Mouse (Mus musculus): ENCODE results near the gene Isl2. TPM values are rescaled to one million over a fixed set of nuclear protein-coding genes. Genes with fewer than 3 reads are reported as not detected.

Gene Isl2
- polyA plus RNA-seq (2011; ENCODE audit: insufficient read depth, insufficient read length, low replicate concordance, missing spikeins): not detected in 2 replicates

GRCm38 (mm10) chr9:55538377-55538776 lies at the start of gene Isl2:
Isl2 (plus strand) TSS chr9:55538672.
- Histone ChIP-seq H3K4me3 (replicated peaks; ENCODE audit: control insufficient read depth, low read depth, low read length) (no peak within 1 kb of the TSS), H3K27ac (ENCODE audit: control insufficient read depth, insufficient read depth, low read depth, low read length, poor library complexity) (no peak within 1 kb of the TSS), H3K4me1 (ENCODE audit: control insufficient read depth, insufficient read depth, low read length) (peaks cover 1% of the 10 kb centered on the region)
- TF ChIP-seq POLR2A (IDR thresholded peaks at IDR 0.05; ENCODE audit: borderline replicate concordance, control insufficient read depth, low read depth, low read length) (no peak), CTCF (IDR thresholded peaks at IDR 0.05; ENCODE audit: control insufficient read depth, insufficient read depth, low read length) (no peak)
- 25% methylated on average over 4 of the region's 4 CpGs for WGBS

DNA sequence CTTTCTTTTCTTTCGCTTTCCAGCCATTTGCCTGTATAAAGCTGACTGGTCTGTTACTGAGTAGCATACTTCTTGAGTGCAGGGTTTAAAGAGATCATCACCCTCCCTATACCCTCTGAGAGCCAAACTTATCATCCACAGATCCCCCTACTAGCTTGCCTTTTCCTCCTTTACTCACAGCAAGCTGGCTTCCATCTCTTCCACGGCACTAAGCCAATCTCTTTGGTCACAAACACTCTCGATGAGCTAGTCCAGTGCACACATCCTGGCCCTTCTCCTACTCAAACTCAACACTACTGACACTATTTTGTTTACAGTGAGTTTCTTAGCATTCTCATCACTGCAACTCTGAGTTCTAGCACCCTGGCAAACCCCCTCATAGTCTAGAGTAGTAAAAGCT lies 30.6 kb upstream of the Isl2 start:
- WGBS: 85% methylated on average over 3 of the region's 3 CpGs
- no peak for TF ChIP-seq CTCF (IDR thresholded peaks at IDR 0.05; ENCODE audit: control insufficient read depth, insufficient read depth, low read length)
- no peak for TF ChIP-seq POLR2A (IDR thresholded peaks at IDR 0.05; ENCODE audit: borderline replicate concordance, control insufficient read depth, low read depth, low read length)
- Histone ChIP-seq H3K27ac (ENCODE audit: control insufficient read depth, insufficient read depth, low read depth, low read length, poor library complexity) (no peak overlapping the region), H3K4me3 (replicated peaks; ENCODE audit: control insufficient read depth, low read depth, low read length) (no peak overlapping the region), H3K4me1 (ENCODE audit: control insufficient read depth, insufficient read depth, low read length) (no peaks in the 10 kb centered on the region)

DNA sequence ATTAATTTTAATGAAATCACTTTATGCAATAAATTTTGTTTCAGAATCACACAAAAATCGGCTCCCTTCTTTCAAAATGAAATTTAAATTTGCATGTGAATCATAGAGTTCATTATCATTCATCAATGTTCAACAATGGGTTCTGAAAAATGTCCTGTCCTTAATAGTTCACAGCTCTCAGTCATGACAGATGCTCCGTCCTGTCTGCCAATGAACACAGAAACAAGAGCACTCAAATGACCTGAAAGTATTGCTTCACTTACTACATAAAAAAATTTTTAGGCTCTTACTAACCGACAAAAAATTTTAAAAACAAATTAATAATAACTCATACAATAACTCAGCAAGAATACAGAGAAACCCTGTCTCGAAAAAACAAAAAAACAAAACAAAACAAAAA lies 29.8 kb upstream of the Isl2 start:
- WGBS: 83% methylated on average over 4 of the region's 4 CpGs
- Histone ChIP-seq H3K27ac (ENCODE audit: control insufficient read depth, insufficient read depth, low read depth, low read length, poor library complexity) (no peak overlapping the region), H3K4me1 (ENCODE audit: control insufficient read depth, insufficient read depth, low read length) (no peaks in the 10 kb centered on the region), H3K4me3 (replicated peaks; ENCODE audit: control insufficient read depth, low read depth, low read length) (no peak overlapping the region)
- TF ChIP-seq CTCF (IDR thresholded peaks at IDR 0.05; ENCODE audit: control insufficient read depth, insufficient read depth, low read length) (no peak), POLR2A (IDR thresholded peaks at IDR 0.05; ENCODE audit: borderline replicate concordance, control insufficient read depth, low read depth, low read length) (no peak)

GRCm38 (mm10) chr9:55509731-55510130 lies 28.7 kb upstream of the Isl2 start:
- TF ChIP-seq CTCF (IDR thresholded peaks at IDR 0.05; ENCODE audit: control insufficient read depth, insufficient read depth, low read length) (no peak), POLR2A (IDR thresholded peaks at IDR 0.05; ENCODE audit: borderline replicate concordance, control insufficient read depth, low read depth, low read length) (no peak)
- 57% methylated on average over 1 of the region's 1 CpGs for WGBS
- Histone ChIP-seq H3K27ac (ENCODE audit: control insufficient read depth, insufficient read depth, low read depth, low read length, poor library complexity) (no peak overlapping the region), H3K4me1 (ENCODE audit: control insufficient read depth, insufficient read depth, low read length) (no peaks in the 10 kb centered on the region), H3K4me3 (replicated peaks; ENCODE audit: control insufficient read depth, low read depth, low read length) (no peak overlapping the region)

DNA sequence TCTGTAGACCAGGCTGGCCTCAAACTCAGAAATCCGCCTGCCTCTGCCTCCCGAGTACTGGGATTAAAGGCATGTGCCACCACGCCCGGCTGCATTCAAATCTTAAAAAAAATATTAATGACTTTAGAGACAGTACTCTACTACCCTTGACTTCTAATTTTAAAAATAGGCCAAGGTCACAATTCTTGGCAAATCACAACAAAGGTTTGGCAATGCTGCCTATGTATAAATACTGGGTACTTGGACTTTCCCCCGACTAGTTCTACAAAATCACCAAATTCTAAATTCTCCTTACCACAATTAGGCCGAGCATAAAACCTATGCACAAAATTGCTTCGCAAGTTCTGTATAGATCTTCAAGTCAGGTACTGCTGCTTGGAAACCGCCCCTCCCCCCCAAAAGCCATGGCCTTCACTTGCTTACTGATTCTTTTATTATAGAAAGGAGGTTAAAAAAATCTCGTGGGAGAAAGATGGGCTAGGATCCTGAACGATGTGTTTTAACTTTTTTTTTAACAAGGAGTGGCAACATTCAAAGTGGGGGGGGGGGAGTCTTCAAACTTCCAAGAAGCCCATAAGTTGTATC lies 27.7 kb upstream of the Isl2 start:
- Histone ChIP-seq H3K4me3 (replicated peaks; ENCODE audit: control insufficient read depth, low read depth, low read length) (no peak overlapping the region), H3K4me1 (ENCODE audit: control insufficient read depth, insufficient read depth, low read length) (no peaks in the 10 kb centered on the region)

GRCm38 (mm10) chr9:55511521-55511993 lies 26.9 kb upstream of the Isl2 start:
- no peak for TF ChIP-seq CTCF (IDR thresholded peaks at IDR 0.05; ENCODE audit: control insufficient read depth, insufficient read depth, low read length)
- no peak for TF ChIP-seq POLR2A (IDR thresholded peaks at IDR 0.05; ENCODE audit: borderline replicate concordance, control insufficient read depth, low read depth, low read length)
- peak overlapping the region; percentile 83 for H3K4me3 ChIP-seq (replicated peaks; ENCODE audit: control insufficient read depth, low read depth, low read length)
- under 1% methylated on average over 32 of the region's 32 CpGs for WGBS
- H3K27ac ChIP-seq (ENCODE audit: control insufficient read depth, insufficient read depth, low read depth, low read length, poor library complexity): peak overlapping the region; percentile 81
- H3K4me1 ChIP-seq (ENCODE audit: control insufficient read depth, insufficient read depth, low read length): no peaks in the 10 kb centered on the region

More for the DNA sequence above, 27.7 kb upstream of the Isl2 start:
- no peak for TF ChIP-seq POLR2A (IDR thresholded peaks at IDR 0.05; ENCODE audit: borderline replicate concordance, control insufficient read depth, low read depth, low read length)
- no peak for TF ChIP-seq CTCF (IDR thresholded peaks at IDR 0.05; ENCODE audit: control insufficient read depth, insufficient read depth, low read length)
- no peak overlapping the region for H3K27ac ChIP-seq (ENCODE audit: control insufficient read depth, insufficient read depth, low read depth, low read length, poor library complexity)
- WGBS: 78% methylated on average over 10 of the region's 10 CpGs

GRCm38 (mm10) chr9:55512027-55512543 lies 26.4 kb upstream of the Isl2 start, which contains the start of gene Etfa:
Etfa (minus strand) TSS chr9:55512243.
- no peaks in the 10 kb centered on the region for H3K4me1 ChIP-seq (ENCODE audit: control insufficient read depth, insufficient read depth, low read length)
- H3K4me3 ChIP-seq (replicated peaks; ENCODE audit: control insufficient read depth, low read depth, low read length): peak within 1 kb of the TSS; percentile 83
- H3K27ac ChIP-seq (ENCODE audit: control insufficient read depth, insufficient read depth, low read depth, low read length, poor library complexity): peak within 1 kb of the TSS; percentile 81
- under 1% methylated on average over 47 of the region's 47 CpGs for WGBS
- peak; percentile 60; the same call in 1 of the 2 replicates for TF ChIP-seq POLR2A (IDR thresholded peaks at IDR 0.05; ENCODE audit: borderline replicate concordance, control insufficient read depth, low read depth, low read length)
- TF ChIP-seq CTCF (IDR thresholded peaks at IDR 0.05; ENCODE audit: control insufficient read depth, insufficient read depth, low read length): no peak

GRCm38 (mm10) chr9:55525716-55526115 lies 12.8 kb upstream of the Isl2 start:
- WGBS: 67% methylated on average over 4 of the region's 4 CpGs
- no peak overlapping the region for H3K4me3 ChIP-seq (replicated peaks; ENCODE audit: control insufficient read depth, low read depth, low read length)
- no peak for TF ChIP-seq POLR2A (IDR thresholded peaks at IDR 0.05; ENCODE audit: borderline replicate concordance, control insufficient read depth, low read depth, low read length)
- peak; percentile 67; the same call in 1 of the 2 replicates for TF ChIP-seq CTCF (IDR thresholded peaks at IDR 0.05; ENCODE audit: control insufficient read depth, insufficient read depth, low read length)
- H3K27ac ChIP-seq (ENCODE audit: control insufficient read depth, insufficient read depth, low read depth, low read length, poor library complexity): no peak overlapping the region
- H3K4me1 ChIP-seq (ENCODE audit: control insufficient read depth, insufficient read depth, low read length): no peaks in the 10 kb centered on the region

Measured in bone marrow, adult 2 months (tissue).